Mouse (Mus musculus): ENCODE data around the gene Fam92b. TPM values are rescaled to one million over a fixed set of nuclear protein-coding genes. Genes with fewer than 3 reads are reported as not detected.

The Fam92b gene
- 0.16 and 0.27 TPM in 2 replicates for polyA plus RNA-seq (2014; fragmentation: Nextera tagmentation; extraction: Ambion mirVana)

GRCm38 (mm10) chr8:120177318-120178123 is at the start of gene Fam92b:
Gene Fam92b, minus strand, starts transcription at chr8:120177466.
- Histone ChIP-seq H3K4me1 (ENCODE audit: control insufficient read depth, insufficient read depth, low read length) (peaks cover 29% of the 10 kb centered on the region), H3K4me2 (ENCODE audit: low read depth, severe bottlenecking) (peak within 1 kb of the TSS; percentile 58), H3K4me3 (ENCODE audit: low read depth, low read length) (peak within 1 kb of the TSS; percentile 12; the same call in 1 of the 2 replicates), H3K9me3 (ENCODE audit: control insufficient read depth, low read length) (no peaks in the 10 kb centered on the region), H3K27ac (replicated peaks; ENCODE audit: low read depth, low read length) (peak within 1 kb of the TSS; percentile 59), H3K9ac (ENCODE audit: low read length) (no peak within 1 kb of the TSS), H3K36me3 (ENCODE audit: control insufficient read depth, insufficient read depth, low read length) (no peaks in the 10 kb centered on the region), H3K27me3 (ENCODE audit: control insufficient read depth, insufficient read depth, low read length) (0 out of 2 replicates have a peak, but pooled peaks cover 2% of the 10 kb centered on the region)
- under 1% methylated on average over 24 of the region's 26 CpGs for WGBS
- peak; percentile 78 for ATAC-seq (ENCODE audit: insufficient number of reproducible peaks, low FRiP score, low TSS enrichment, low read depth)
- DNase-seq (ENCODE audit: low spot score) = peak; percentile 87

DNA sequence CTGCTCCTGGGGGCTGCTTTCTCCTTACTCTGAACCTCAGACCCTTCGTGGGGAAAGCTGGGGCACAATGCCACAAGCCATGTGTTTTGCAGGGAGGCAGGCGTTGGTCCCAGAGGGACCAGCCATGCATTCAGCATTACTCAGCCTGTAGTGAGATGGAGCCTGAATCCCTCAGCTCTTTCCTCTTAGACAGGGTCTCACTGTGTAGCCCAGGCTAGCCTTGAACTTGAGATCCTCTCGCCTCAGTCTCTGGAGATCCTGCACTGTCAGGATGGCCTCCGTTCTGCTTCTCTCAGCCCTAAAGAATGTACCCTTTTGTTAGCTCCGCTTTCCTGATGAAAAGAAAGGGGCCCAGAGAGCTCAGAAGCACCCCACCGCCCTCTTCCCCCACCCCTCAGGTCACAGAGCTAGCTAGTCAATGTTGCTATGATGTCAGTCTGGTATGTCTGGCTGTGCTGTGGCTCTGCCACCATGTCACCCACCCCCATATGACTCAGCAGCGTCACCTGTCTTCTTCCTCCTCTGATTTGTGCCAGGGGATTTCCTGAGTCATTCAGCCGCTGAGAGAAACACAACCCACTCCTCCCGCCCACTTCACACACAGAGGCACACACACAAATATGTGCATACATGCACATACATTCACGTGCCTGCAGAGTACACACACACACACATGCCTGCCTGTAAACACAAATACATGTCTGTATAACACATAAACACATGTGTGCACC is 48.3 kb upstream of the Fam92b start:
- Histone ChIP-seq H3K4me1 (ENCODE audit: control insufficient read depth, insufficient read depth, low read length) (peaks cover 63% of the 10 kb centered on the region), H3K4me2 (ENCODE audit: low read depth, severe bottlenecking) (no peak overlapping the region), H3K27ac (replicated peaks; ENCODE audit: low read depth, low read length) (peak overlapping the region; percentile 43; the same call in 1 of the 2 replicates), H3K9ac (ENCODE audit: low read length) (no peak overlapping the region), H3K4me3 (ENCODE audit: low read depth, low read length) (no peak overlapping the region), H3K27me3 (ENCODE audit: control insufficient read depth, insufficient read depth, low read length) (no peaks in the 10 kb centered on the region), H3K9me3 (ENCODE audit: control insufficient read depth, low read length) (no peaks in the 10 kb centered on the region), H3K36me3 (ENCODE audit: control insufficient read depth, insufficient read depth, low read length) (no peaks in the 10 kb centered on the region)
- WGBS = 67% methylated on average over 10 of the region's 10 CpGs
- no peak for DNase-seq (ENCODE audit: low spot score)
- ATAC-seq (ENCODE audit: insufficient number of reproducible peaks, low FRiP score, low TSS enrichment, low read depth) = no peak

- ATAC-seq (ENCODE audit: insufficient number of reproducible peaks, low FRiP score, low TSS enrichment, low read depth) (no peak), DNase-seq (ENCODE audit: low spot score) (peak; percentile 54)
- Histone ChIP-seq H3K9me3 (ENCODE audit: control insufficient read depth, low read length) (no peaks in the 10 kb centered on the region), H3K36me3 (ENCODE audit: control insufficient read depth, insufficient read depth, low read length) (no peaks in the 10 kb centered on the region), H3K4me3 (ENCODE audit: low read depth, low read length) (no peak overlapping the region), H3K9ac (ENCODE audit: low read length) (no peak overlapping the region), H3K27me3 (ENCODE audit: control insufficient read depth, insufficient read depth, low read length) (no peaks in the 10 kb centered on the region), H3K4me1 (ENCODE audit: control insufficient read depth, insufficient read depth, low read length) (peaks cover 61% of the 10 kb centered on the region), H3K27ac (replicated peaks; ENCODE audit: low read depth, low read length) (peak overlapping the region; percentile 43; the same call in 1 of the 2 replicates), H3K4me2 (ENCODE audit: low read depth, severe bottlenecking) (no peak overlapping the region)
- 36% methylated on average over 11 of the region's 11 CpGs for WGBS
These were observed 47.5 kb upstream of the Fam92b start for GRCm38 (mm10) chr8:120224521-120225420.

GRCm38 (mm10) chr8:120222548-120222947 is 45.3 kb upstream of the Fam92b start:
- ATAC-seq (ENCODE audit: insufficient number of reproducible peaks, low FRiP score, low TSS enrichment, low read depth) (no peak), DNase-seq (ENCODE audit: low spot score) (no peak)
- Histone ChIP-seq H3K4me2 (ENCODE audit: low read depth, severe bottlenecking) (no peak overlapping the region), H3K4me3 (ENCODE audit: low read depth, low read length) (no peak overlapping the region), H3K27ac (replicated peaks; ENCODE audit: low read depth, low read length) (no peak overlapping the region), H3K36me3 (ENCODE audit: control insufficient read depth, insufficient read depth, low read length) (no peaks in the 10 kb centered on the region), H3K27me3 (ENCODE audit: control insufficient read depth, insufficient read depth, low read length) (no peaks in the 10 kb centered on the region), H3K4me1 (ENCODE audit: control insufficient read depth, insufficient read depth, low read length) (peaks cover 55% of the 10 kb centered on the region), H3K9me3 (ENCODE audit: control insufficient read depth, low read length) (no peaks in the 10 kb centered on the region), H3K9ac (ENCODE audit: low read length) (no peak overlapping the region)
- WGBS = 8% methylated on average over 11 of the region's 11 CpGs

GRCm38 (mm10) chr8:120216855-120217830 is 39.9 kb upstream of the Fam92b start:
- Histone ChIP-seq H3K27me3 (ENCODE audit: control insufficient read depth, insufficient read depth, low read length) (no peaks in the 10 kb centered on the region), H3K4me1 (ENCODE audit: control insufficient read depth, insufficient read depth, low read length) (peaks cover 43% of the 10 kb centered on the region), H3K27ac (replicated peaks; ENCODE audit: low read depth, low read length) (peak overlapping the region; percentile 87), H3K4me2 (ENCODE audit: low read depth, severe bottlenecking) (peak overlapping the region; percentile 15; the same call in 1 of the 2 replicates), H3K9me3 (ENCODE audit: control insufficient read depth, low read length) (no peaks in the 10 kb centered on the region), H3K36me3 (ENCODE audit: control insufficient read depth, insufficient read depth, low read length) (no peaks in the 10 kb centered on the region), H3K9ac (ENCODE audit: low read length) (peak overlapping the region; percentile 22; the same call in 1 of the 2 replicates), H3K4me3 (ENCODE audit: low read depth, low read length) (no peak overlapping the region)
- DNase-seq (ENCODE audit: low spot score) (peak; percentile 88), ATAC-seq (ENCODE audit: insufficient number of reproducible peaks, low FRiP score, low TSS enrichment, low read depth) (peak; percentile 75)
- 9% methylated on average over 13 of the region's 13 CpGs for WGBS

- DNase-seq (ENCODE audit: low spot score) (no peak), ATAC-seq (ENCODE audit: insufficient number of reproducible peaks, low FRiP score, low TSS enrichment, low read depth) (no peak)
- Histone ChIP-seq H3K4me3 (ENCODE audit: low read depth, low read length) (no peak overlapping the region), H3K27me3 (ENCODE audit: control insufficient read depth, insufficient read depth, low read length) (no peaks in the 10 kb centered on the region), H3K4me1 (ENCODE audit: control insufficient read depth, insufficient read depth, low read length) (peaks cover 51% of the 10 kb centered on the region), H3K36me3 (ENCODE audit: control insufficient read depth, insufficient read depth, low read length) (no peaks in the 10 kb centered on the region), H3K9ac (ENCODE audit: low read length) (peak overlapping the region; percentile 12; the same call in 1 of the 2 replicates), H3K4me2 (ENCODE audit: low read depth, severe bottlenecking) (no peak overlapping the region), H3K9me3 (ENCODE audit: control insufficient read depth, low read length) (no peaks in the 10 kb centered on the region), H3K27ac (replicated peaks; ENCODE audit: low read depth, low read length) (peak overlapping the region; percentile 2)
- 38% methylated on average over 7 of the region's 7 CpGs for WGBS
These were observed 38.3 kb upstream of the Fam92b start for GRCm38 (mm10) chr8:120215416-120216141.

DNA sequence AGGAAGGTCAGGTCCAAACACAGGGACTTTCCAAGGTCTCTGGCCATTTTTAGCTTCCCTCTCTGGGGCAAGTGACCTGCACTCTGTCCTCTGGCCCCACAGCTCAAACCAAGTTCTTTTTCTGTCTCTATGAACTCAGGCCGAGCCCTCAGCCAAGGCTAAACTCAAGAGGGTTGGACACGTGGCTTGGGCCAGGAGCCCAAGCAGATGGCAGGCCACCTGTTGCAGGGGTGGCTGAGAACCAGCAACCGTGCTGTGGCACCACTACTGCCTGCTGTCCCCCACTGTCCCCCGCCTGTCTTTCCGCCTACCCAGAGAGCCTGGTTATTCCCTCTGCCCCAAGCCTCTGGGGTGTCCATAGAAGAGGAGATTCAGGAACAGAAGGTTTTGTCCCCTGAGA is 36.7 kb upstream of the Fam92b start:
- 74% methylated on average over 5 of the region's 5 CpGs for WGBS
- H3K4me1 ChIP-seq (ENCODE audit: control insufficient read depth, insufficient read depth, low read length) = peaks cover 50% of the 10 kb centered on the region
- no peaks in the 10 kb centered on the region for H3K27me3 ChIP-seq (ENCODE audit: control insufficient read depth, insufficient read depth, low read length)
- H3K4me3 ChIP-seq (ENCODE audit: low read depth, low read length) = no peak overlapping the region
- no peak overlapping the region for H3K9ac ChIP-seq (ENCODE audit: low read length)
- no peak for ATAC-seq (ENCODE audit: insufficient number of reproducible peaks, low FRiP score, low TSS enrichment, low read depth)
- DNase-seq (ENCODE audit: low spot score) = no peak
- H3K27ac ChIP-seq (replicated peaks; ENCODE audit: low read depth, low read length) = no peak overlapping the region
- no peak overlapping the region for H3K4me2 ChIP-seq (ENCODE audit: low read depth, severe bottlenecking)
- H3K36me3 ChIP-seq (ENCODE audit: control insufficient read depth, insufficient read depth, low read length) = no peaks in the 10 kb centered on the region
- no peaks in the 10 kb centered on the region for H3K9me3 ChIP-seq (ENCODE audit: control insufficient read depth, low read length)

Data from limb, embryonic 11.5 days (tissue).